Mouse (Mus musculus) left cerebral cortex, postnatal 14 days (tissue): ENCODE data around the gene Faim2. TPM values are rescaled to one million over a fixed set of nuclear protein-coding genes. Genes with fewer than 3 reads are reported as not detected.

Experiments
- DNase-seq, 2 experiments: peaks; one replicate each; pipeline ENCODE4 v3.0.0; 2021 to 2022; ENCODE audit warnings: low spot score in 2 of 2, mixed read lengths in 1 of 2
- intact Hi-C: fragments of 180-260 bp; cut with DNase I; formaldehyde crosslinking; loops from one replicate; pipeline ENCODE4 v1.15.1; 2025
- total RNA-seq, 2 experiments: library from RNA; stranded (reverse); gene quantifications; 2 replicates each; pipeline ENCODE4 v1.2.3; 2021

Gene Faim2
- total RNA-seq, 2 experiments from 2014 or later = 220 to 261 TPM

DNA sequence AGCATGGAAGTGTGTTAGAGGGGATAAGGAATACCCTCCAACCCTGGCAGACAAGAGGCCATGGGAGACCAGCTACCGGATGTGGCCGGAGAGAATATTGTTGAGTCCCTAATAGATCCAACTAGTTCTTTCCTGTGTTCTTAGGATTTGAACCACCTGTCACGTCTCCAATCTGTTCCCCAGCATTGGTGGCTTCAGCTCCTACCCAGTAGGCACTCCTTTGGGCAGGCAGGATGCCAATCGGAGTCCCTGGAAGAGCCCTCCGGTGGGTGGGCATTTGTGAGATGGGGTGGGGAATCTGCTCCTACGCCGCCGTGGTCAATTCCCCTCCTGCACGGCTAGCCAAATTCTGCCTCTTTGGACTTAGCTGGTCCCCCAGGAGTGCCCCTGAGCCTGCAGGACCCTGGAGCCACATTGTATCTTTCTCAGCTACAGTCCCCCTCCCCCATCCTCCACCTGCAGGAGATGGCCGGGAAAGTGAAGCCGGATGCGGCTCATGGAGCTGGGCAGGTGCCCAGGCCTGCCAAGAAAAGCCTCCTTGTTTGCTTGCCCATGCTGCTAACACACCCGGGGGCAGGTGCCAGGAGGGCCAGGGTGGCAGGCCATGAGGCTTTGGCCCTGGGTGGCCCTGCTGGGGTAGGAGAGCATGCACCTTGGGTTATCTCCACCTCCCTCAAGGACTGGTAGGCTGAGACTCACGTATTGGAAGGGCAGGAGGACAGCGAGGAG, 16.0 kb downstream of the Faim2 start:
- intact Hi-C loops = no loop called here
- no peak for DNase-seq

DNA sequence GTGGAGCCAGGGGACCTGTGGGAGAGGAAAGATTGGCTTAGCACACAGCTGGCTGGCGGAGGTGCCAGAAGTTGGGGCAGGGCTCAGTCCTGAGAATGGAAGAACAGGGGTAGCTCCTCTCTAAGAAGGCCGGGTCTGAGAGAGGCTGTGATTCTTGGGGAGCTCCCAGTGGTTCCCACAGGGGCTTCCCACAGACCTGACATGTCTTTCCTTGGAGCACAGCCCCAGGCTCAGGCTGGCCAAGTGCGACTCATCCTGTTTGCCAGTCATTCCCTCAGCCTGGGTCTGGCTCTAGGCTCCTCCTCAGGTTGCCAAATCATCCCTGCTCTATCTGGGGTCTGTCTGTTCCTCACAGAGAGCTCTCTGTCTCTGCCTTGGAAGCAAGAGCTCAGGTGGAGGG, 17.3 kb downstream of the Faim2 start:
- no peak for DNase-seq
- intact Hi-C loops = no loop called here

- no peak for DNase-seq
- intact Hi-C loops = no loop called here
Measured at GRCm38 (mm10) chr15:99509840-99510239, 18.1 kb downstream of the Faim2 start.

GRCm38 (mm10) chr15:99505324-99506095, 22.5 kb downstream of the Faim2 start:
- DNase-seq = no peak
- intact Hi-C loops = no loop called here

GRCm38 (mm10) chr15:99503256-99503655, 24.7 kb downstream of the Faim2 start:
- intact Hi-C loops = no loop called here
- DNase-seq = no peak

DNA sequence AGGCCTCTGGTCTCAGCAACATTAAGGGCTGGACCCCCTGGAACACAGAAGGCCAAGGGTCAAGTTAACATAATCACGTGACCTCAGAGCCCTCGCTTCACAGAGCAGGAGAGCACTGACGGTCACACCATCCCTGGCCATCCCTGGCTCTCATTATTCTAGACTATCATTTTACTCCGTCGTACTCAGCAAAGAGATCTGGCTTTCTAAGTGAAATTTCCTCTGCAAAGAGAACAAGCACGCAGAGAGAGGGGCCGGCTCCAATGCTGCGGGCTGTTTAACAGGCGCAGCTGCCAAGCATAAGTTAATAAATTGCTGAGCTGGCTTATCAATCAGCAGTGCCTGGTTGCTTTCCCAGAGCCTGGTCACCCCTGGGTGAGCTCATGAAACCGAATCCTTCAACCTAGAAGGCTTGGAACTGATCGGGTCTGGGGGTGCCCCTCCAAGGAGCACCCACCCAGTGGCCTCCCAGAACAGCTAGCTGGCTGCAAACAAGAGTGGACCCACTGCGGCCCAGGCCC, 25.6 kb downstream of the Faim2 start:
- intact Hi-C loops = no loop called here
- no peak for DNase-seq

DNA sequence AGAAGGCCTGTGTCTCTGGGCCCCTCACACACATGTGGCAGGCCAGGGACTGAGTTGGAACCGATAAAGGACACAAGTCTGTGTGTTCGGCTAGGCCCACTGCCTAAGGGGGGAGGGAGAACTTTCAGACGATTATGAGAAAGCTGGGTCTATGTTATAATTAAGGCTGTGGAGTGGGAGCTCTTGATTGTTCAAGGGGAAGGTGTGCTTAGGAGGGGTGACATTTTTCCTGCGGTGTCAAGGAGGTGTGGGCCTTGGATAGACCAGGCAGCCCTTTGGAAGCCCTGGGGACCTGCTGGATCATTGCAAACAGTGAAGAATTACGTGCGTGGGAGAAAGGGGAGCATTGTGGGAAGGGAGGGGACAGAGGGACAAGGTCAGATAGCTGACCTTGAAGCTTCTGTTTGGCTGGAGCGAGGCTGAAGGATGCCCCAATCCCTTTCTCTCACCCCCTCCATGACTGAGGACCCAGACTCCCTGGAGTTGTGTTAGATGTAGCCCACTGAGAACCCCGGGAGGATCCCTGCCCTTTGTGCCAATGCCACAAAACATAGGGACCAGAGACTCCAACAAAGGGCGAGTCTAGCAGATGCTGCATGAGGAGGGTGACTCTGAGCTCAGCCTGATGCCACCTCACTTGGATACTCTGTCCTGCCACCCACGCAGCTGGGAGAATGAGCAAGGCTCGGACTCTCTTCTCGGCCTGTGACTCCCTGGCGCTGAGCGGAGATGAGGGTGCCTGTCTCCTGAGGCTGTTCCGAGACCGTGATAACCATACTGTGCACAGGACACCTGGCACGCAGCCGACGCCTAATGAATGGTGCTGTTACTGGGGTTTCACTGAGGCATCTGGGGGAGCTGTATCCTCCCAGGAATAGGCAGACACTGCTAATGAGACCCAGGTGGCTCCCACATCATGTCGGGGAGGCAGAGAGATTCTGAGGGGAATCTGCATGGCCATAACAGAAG, 26.4 kb downstream of the Faim2 start:
- DNase-seq = peak; percentile 42 to 66
- intact Hi-C loops = no loop called here

- DNase-seq = no peak
- intact Hi-C loops = no loop called here
Measured at GRCm38 (mm10) chr15:99500320-99500719, 27.6 kb downstream of the Faim2 start.

GRCm38 (mm10) chr15:99499726-99500125, 28.2 kb downstream of the Faim2 start:
- no peak for DNase-seq
- intact Hi-C loops = loop anchor here (5.0 kb wide), 4 partner anchors 78 to 188 kb away; partner anchors contain the start of genes Aqp2 and Aqp5

GRCm38 (mm10) chr15:99498781-99499180, 29.2 kb downstream of the Faim2 start:
- no peak for DNase-seq
- intact Hi-C loops = loop anchor here (5.0 kb wide), 4 partner anchors 79 to 189 kb away; partner anchors contain the start of genes Aqp2 and Aqp5

DNA sequence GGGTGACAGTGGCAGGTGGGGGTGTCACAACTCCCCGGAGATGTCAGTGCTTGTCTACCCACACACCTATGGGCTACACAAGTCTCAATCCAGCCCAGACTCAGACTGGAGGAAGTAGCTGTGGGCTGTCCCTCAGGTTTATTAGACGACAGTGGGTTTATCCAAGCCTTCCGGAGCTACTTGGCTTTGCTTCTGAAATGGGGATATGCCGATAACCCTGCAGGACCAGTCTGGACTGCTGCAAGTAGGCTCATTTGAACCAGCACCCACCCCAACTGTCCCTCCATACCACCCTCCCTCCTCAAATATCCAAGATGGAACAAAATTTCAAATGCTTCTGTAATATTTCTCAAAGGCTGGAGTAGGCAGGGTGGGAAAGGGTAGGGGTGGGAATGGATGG, 29.6 kb downstream of the Faim2 start:
- DNase-seq = no peak
- intact Hi-C loops = loop anchor here (5.0 kb wide), 4 partner anchors 79 to 189 kb away; partner anchors contain the start of genes Aqp2 and Aqp5

DNA sequence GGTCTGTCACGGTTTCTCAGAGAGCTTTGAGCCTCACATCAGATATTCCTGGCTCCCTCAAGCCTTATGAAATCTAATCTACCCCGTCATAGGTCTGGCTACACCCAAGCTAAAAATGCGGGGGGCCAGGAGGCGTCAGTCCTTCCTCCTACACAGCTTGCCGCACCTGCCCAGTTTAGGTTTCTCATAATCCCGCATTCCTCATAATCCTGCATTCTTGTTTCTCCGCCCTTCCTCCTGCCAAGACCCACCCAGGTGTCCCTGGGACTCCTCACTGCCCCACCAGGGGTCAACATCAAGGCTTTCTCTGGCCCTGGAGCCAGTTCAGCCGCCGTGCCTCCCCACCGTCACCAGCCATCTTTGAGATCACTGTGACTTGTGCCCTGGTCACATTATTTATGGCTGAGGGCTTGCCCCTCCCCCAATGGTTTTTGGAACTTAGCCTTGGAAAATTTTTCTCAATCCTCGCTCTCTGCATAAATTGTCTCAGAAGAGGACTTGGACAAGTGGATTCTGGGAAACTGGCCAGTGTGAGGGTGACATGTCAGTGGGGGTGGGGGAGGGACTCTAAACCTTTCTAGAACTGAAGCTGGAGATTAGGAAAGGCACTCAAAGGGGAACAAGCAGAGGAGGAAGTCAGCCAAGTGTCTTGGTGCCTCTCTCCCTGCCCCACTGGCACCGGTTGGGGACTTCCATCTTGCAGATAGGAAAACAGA, 30.3 kb downstream of the Faim2 start:
- intact Hi-C loops = loop anchor here (5.0 kb wide), 4 partner anchors 80 to 190 kb away; partner anchors contain the start of genes Aqp2 and Aqp5

GRCm38 (mm10) chr15:99497061-99497460, 30.9 kb downstream of the Faim2 start:
- peak; percentile 74 to 83 for DNase-seq
- intact Hi-C loops = loop anchor here (5.0 kb wide), 4 partner anchors 80 to 190 kb away; partner anchors contain the start of genes Aqp2 and Aqp5

More for the DNA sequence above, 30.3 kb downstream of the Faim2 start:
- peak; percentile 57 to 67 for DNase-seq

- DNase-seq = no peak
- intact Hi-C loops = no loop called here
Measured at GRCm38 (mm10) chr15:99484745-99485144, 43.2 kb downstream of the Faim2 start.

DNA sequence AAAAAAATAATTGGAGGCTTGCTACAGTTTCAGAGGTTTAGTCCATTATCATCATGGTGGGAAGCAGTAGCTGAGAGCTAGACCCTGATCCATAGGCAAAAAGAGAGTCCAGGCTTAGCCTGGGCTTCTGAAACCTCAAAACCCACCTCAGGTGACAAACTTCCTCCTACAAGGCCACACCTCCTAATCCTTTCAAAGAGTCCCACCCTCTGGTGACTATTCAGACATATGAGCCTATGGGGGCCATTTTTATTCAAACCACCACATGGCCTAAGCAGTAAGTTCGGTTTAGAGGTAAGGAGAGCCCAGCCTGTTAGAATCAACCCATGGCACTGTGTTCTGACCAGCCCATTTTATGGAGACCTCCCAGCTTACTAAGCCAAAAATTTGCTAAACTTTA, 52.2 kb downstream of the Faim2 start:
- intact Hi-C loops = no loop called here
- no peak for DNase-seq

DNA sequence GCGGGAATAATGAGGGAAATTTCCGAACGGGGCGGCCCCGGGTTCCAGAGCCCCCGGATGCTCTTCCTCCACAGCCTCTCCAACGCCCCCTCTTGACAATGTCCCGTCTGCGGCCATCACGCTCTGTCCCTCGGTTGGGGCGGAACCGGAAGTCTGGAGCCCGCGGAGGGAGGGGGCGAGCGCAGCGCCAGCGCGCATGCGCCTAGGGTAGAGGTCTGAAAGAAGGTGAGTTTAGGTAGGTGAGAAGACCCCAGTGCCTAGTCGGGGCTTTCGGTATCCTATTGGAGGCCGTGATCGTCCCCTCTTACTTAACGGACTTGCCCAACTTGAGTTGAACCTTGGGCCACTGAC, 53.4 kb downstream of the Faim2 start, which contains the start of gene Bcdin3d:
Gene Bcdin3d, minus strand, starts transcription at position 155 of the 351 bp plus-strand sequence.
- DNase-seq = peak; percentile 76 to 87
- intact Hi-C loops = loop anchor here (5.0 kb wide), 1 partner anchor 157 kb away; no protein-coding TSS in a partner anchor

DNA sequence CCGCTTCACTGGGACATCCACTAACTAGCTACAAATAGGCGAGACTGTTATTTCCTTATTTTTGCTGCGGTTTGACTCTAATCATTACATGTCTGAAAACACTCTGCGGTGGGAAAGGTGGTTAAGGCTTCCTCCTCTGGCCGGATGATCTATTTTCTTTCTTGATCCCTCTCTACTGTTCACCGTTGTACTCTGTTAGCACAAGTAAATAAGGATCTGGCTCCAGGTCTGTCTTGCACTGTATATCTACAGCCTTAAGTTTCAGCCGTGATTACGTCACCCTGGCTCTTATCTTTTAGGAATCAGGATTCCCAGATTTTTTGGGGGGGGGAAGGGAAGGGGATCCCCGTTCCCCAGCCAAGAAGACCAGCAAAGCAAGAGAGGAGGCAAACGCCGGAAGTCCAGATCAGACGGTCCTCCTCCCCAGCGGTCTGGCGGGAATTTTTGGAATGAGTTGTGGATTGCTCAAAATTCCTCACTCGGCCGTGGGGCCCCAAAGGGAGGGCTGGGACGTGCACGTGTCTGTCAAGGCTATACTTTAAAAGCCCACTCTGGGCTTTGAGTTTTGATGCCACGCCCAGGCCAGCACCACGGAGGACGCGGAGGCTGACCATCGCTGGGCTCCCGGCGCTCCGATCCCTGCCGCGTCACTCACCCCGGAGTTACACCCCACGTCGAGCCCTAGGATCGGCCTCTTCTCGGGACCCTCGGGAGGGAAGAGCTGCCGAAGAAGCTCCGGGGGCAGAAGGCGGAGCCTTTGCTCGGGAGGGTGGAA, 54.0 kb downstream of the Faim2 start:
- intact Hi-C loops = loop anchor here (5.0 kb wide), 1 partner anchor 157 kb away; no protein-coding TSS in a partner anchor
- DNase-seq = peak; percentile 44 to 51
